Mouse (Mus musculus) thymus, postnatal 10 days (tissue): ENCODE results near the gene 6030468B19Rik.

Source experiments
- DNase-seq, 2 experiments: peaks; one replicate each; pipeline ENCODE4 v3.0.0; 2021; ENCODE audit warnings: low spot score in 2 of 2

Gene 6030468B19Rik

GRCm38 (mm10) chr11:117855360-117855759 is 57.9 kb downstream of the 6030468B19Rik start:
- DNase-seq = no peak

- no peak for DNase-seq
Measured at GRCm38 (mm10) chr11:117855975-117856374, 58.5 kb downstream of the 6030468B19Rik start.
